Mouse (Mus musculus) WW6 (cell line): ENCODE data around the gene Zswim1.
"Not testable (repeated sequence)": the region's sequence is repeated elsewhere in the genome, so short reads cannot be mapped to it uniquely, and the experiment has no call there.

ENCODE experiments used
- DNase-seq: peaks from one replicate; pipeline ENCODE4 v3.0.0-alpha.2; 2013; ENCODE audit warnings: low read depth, low spot score

The Zswim1 gene

DNA sequence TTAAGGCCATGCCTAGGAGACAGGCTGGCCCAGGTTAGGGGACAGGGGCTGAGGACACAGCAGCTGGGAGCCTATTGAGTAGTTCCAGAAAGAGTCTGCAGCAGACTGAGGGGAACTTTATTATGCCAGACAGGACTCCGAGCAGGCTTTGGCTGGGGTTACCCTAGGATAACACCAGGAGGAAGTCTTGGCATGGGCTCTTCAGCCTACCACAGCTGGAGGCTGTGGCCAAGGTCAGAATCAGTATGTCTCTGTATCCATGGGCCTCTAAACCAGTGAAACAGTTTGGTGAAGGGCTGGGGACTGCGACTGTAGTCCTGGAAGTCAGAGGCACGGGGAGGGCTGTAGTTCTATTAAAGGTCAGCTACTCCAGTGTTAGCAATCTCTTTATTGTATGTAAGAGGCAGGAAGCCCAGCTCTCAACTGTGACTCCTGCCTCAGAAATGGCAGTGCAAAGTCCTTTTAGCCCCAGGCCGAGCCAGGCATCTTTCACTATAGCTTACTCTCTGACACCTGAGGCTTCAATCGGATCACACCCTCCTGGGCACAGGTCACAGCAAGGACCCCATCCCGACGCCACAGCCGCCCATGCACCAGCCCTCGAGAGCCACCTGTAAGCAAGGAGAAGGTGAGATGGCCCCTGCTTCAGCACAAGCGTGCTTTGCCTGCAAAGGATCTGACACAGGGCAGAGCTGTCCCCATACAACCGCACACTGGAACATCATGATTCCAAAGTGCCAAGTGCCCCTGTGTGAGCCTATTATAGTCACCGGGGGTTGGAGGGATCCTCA, 29.9 kb upstream of the Zswim1 start:
- DNase-seq = no peak

- DNase-seq = peak; percentile 71
Observed at GRCm38 (mm10) chr2:164793236-164793635, 29.2 kb upstream of the Zswim1 start.

DNA sequence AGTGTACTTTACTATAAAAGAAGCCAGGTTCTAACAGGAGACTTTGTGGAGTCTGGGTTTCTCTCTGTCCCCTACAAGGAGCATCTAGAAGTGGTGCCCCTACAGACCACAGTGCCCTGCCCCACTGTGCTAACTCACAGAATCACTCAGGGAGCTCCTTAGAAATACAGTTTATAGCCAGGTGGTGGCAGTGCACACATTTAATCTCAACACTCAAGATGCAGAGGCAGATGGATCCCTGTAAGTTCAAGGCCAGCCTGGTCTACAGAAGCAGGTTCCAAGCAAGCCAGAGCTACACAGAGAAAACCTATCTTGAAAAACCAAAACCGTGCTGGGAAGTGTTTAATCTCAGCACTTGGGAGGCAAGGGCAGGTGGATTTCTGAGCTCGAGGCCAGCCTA, 28.7 kb upstream of the Zswim1 start:
- no peak for DNase-seq

DNA sequence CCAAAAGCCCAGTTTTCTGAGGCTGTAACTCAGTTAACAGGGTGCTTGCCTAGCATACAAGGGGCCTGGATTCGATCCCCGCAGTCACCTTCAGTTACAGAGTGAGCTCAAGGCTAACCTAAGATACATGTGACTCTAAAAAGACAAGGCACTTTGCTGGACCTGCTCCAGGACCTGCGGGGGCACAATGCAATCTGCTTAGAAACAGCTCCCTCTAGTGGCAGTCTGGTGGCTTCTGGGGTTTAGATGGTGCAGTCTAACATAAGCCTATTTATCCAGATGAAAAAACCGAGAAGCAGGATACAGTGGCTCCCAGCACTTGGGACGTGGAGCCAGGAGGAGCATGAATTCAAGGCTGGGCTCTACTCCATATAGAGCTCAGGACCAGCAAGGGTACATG, 28.2 kb upstream of the Zswim1 start:
- peak; percentile 64 for DNase-seq

GRCm38 (mm10) chr2:164795868-164796267, 26.6 kb upstream of the Zswim1 start:
- no peak for DNase-seq

- DNase-seq = not testable (repeated sequence)
Observed at GRCm38 (mm10) chr2:164798554-164798953, 23.9 kb upstream of the Zswim1 start.

DNA sequence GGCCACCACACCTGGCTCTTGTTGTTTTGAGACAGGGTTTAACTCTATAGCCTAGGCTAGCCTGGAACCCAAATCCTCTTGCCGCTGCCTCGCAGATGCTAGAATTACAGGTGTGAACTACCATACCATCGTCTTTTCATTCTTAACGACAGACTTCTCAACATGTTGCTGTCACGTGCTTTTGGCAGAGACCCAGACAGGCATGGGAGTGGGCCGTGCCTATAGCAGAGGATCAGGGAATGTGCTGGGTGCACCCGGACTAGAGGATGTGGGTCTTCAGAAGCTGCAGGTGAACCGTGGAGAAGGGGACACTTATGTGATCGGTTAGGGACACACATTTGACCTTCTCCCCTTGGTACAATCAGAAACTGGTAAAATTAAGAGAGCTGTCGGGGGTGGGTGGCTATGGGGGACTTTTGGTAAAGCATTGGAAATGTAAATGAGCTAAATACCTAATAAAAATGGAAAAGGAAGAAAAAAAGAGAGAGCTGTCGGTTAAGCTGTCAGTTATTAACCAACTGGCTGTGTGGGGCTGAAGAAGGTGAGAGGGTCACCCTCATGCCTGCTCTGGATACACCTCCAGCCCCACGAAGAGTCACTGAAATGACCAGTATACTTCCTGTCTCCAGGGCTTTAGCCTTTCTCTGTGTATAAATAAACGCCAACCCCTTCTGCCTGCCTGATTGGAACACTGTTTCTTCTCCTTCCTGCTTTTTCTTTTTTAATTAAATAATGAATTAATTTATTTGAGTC, 22.1 kb upstream of the Zswim1 start:
- no peak for DNase-seq

- DNase-seq = no peak
Observed at GRCm38 (mm10) chr2:164803201-164803920, 19.1 kb upstream of the Zswim1 start.

DNA sequence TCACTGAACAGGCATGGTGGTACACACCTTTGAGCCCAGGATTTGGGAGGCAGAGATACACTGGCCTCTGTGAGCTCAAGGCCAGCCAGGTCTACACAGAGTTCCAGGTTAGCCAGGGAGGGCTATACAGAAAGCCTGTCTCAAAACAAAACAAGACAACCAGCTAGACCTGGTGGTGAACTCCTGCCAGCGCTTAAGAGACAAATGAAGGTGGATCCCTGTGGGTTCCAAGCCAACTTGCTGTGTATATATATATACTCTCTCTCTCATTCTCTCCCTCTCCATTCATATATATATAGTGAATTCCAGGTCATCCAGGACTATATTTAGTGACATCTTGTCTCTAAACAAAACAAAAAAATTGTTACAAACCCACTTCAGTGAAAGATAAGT, 18.6 kb upstream of the Zswim1 start:
- no peak for DNase-seq

DNA sequence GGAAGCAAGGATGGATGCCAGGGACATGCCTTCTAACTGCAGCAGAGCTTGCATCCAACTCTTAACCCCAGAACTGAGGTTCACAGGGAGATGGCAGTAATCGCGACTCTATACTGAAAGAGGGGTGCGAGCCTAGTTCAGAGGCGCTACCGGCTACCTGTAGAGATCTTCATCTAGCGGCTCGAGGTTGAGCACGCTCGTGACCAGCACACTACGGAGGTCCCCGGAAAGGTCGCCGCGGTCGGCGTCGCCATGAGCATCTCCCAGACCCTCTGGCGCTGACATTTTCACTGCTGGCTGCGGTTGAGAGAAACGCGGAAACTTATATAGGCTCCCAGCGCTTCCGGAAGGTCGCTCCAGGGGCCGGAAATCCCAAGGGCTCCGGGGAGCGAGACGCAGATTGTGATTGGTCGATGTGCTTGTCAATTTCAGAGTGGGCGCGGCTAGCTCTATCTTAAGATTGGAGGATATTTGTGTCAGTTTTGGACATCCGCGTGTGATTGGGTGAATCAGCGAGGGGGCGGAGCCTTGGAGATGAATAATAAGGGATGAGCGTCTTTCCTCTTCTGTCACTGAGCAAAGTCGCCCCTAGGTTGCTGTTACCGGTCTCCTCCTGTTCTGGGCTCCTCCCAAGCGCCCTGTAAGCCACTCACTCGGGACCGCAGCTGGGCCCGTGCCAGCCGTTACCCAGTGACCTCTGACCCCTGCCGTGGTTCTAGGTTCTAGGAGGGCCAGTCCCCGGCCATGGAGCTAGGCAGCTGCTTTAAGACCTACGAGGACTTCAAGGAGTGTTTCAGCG, 17.8 kb upstream of the Zswim1 start, which contains the start of the genes Acot8 and Zswim3:
Acot8 (minus strand) TSS at position 350 of the 799 bp plus-strand sequence.
Zswim3 (plus strand) TSS at position 566 of the 799 bp plus-strand sequence.
- peak; percentile 97 for DNase-seq

DNA sequence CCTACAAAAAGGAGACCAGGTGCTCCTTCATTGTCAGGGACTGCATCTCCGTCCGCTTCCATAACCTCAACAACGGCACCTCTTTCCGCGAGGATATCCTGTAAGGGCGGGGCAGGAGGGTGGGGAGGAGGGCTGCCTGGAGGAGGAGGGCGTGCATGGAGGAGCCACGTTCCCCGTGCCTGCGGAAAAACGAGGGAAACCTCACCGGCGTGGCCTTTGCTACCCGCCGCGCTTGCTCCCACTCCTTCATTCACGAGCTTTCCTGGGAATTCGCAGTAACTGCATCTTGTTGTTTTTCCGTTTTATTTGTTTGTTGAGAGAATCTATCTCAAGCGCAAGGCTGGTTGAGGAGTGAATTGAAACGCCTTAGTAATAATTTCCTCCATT, 17.2 kb upstream of the Zswim1 start:
- DNase-seq = no peak

- DNase-seq = no peak
Observed at GRCm38 (mm10) chr2:164806614-164807013, 15.9 kb upstream of the Zswim1 start.

DNA sequence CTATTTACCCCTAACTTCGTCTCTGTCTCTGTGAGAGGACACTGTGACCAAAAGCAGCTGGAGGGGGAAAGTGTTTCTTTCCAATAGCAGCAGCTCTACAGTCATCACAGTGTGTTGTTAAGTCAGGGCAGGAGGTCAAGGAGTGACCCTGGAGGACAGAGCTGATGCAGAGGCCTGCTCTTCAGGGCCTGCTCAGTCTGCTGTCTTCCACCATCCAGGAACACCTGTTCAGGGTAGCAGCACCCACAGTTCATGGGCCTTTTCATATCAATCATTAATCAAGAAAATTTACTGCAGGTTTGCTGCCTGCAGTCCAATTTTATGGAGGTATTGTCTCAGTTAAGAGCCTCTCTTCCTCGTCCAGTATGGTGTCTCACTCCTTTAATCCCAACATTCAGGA, 8.9 kb upstream of the Zswim1 start:
- no peak for DNase-seq

GRCm38 (mm10) chr2:164815348-164815747, 7.1 kb upstream of the Zswim1 start:
- DNase-seq = no peak

DNA sequence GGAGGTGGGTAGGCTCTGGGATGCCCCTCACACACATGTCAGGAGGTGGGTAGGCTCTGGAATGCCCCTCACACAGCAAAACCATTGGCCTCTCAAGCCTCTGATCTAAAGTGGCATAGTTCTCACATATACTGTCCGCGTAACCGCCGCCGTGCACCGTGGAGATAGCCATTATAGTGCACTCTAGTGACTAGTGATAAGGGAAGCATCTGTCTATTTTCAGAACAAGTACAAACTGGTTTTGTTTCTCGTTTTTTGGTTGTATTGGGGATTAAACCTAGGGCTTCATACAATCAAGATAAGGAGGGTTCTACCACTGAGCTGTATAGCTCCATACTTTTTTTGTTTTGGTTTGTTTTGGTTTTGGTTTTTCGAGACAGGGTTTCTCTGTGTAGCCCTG, 6.7 kb upstream of the Zswim1 start:
- no peak for DNase-seq

- DNase-seq = no peak
Observed at GRCm38 (mm10) chr2:164817206-164817605, 5.3 kb upstream of the Zswim1 start.

GRCm38 (mm10) chr2:164817703-164818102, 4.8 kb upstream of the Zswim1 start:
- DNase-seq = no peak

GRCm38 (mm10) chr2:164821060-164821459, 1.4 kb upstream of the Zswim1 start:
- no peak for DNase-seq

DNA sequence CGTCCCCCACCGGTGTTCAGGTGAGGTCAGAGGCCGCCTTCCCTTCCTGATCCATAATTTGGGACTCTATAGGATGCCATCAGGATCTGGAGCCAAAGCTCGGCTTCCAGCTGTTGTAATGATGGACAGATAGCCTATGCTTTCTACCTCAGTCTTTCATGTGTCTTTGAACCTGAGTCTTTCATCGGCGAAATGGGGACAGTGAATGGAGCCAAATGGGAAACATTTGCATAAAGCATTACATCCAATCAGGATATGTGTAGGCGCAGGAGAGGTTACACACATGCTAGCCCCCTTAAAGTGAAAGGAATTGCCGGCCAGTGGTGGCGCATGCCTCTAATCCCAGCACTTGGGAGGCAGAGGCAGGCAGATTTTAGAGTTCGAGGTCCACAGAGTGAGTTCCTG, 697 bp downstream of the Zswim1 start:
- DNase-seq = no peak

DNA sequence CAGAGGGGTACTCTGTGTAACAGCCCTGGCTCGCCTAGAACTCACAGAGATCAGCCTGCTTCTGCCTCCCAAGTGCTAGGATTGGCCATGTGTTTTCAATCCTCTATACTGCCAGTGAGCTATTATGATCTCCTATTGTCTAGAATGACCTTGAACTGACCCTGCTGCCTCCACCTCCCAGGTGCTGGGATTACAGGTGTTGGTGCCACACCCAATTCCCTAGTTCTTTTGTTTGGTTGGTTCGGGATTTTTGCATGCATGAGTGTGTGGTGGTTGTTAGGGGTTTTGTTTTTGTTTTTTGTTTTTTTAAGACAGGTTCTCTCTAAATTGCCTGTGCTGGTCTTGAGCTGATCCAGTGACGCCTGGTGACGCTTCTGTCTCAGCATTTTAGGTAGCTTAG, 1.5 kb downstream of the Zswim1 start:
- no peak for DNase-seq

DNA sequence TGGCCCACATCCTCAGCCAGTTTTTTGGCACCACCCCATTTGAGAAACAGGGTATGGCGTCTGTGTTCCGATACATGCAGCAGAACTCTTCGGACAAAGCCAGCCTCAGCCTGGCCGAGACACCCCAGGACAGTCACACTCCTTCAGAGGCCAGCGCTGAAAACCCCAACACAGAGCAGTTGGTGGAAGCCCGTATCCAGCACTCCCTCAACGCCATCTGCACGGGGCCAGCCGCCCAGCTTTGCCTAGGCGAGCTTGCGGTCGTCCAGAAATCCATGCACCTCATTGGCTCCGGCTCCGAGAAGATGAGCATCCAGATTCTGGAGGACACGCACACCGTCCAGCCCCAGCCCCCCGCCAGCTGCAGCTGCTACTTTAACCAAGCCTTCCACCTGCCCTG, 3.0 kb downstream of the Zswim1 start:
- no peak for DNase-seq
